18 mouse cellular contexts compared by ENCODE assay signal in genomic region chr4:40818421-40818820, GRCm38 (mm10). TPM values are rescaled to one million over a fixed set of nuclear protein-coding genes. Genes with fewer than 3 reads are reported as not detected.
DNase-seq lines count a peak whose midpoint lies in the region; ATAC-seq lines count a peak whose summit lies in the region.
"Had no signal": no experiment of that assay in that cellular context is flagged by ENCODE, and none has a peak within 500 bp of the region (broad histone marks: within the 10 kb centered on the region; RNA-seq: fewer than 3 reads in every experiment).

No protein-coding gene starts in this region.

- DNase-seq in heart, adult 11 months: peak; percentile 87
- no peak for DNase-seq in kidney, postnatal 14 days
- DNase-seq in cerebellum, adult 18-20 months: no peak
- DNase-seq in right cerebral cortex, postnatal 36 days (ENCODE audit: low spot score in 2 of 2): no peak
- DNase-seq: B cell, adult 2 months; cerebellum, adult 11-12 months; heart, postnatal 14 days; kidney, adult 11 months had no signal

- no peaks in the 10 kb centered on the region for H3K27me3 ChIP-seq in heart, embryonic 11.5 days (ENCODE audit: control insufficient read depth, insufficient read depth, low read length)
- H3K27me3 ChIP-seq in kidney, embryonic 16.5 days (ENCODE audit: insufficient read depth, low read length): no peaks in the 10 kb centered on the region
- H3K27me3 ChIP-seq in lung, embryonic 15.5 days: no peaks in the 10 kb centered on the region
- H3K27me3 ChIP-seq: embryonic facial prominence, embryonic 15.5 days; forebrain, embryonic 12.5 days; hindbrain, embryonic 15.5 days; limb, embryonic 12.5 days; midbrain, embryonic 12.5 days had no signal

- 62% methylated on average over 6 of the region's 6 CpGs for WGBS in heart, embryonic 11.5 days (ENCODE audit: insufficient replicate concordance)
- 33% methylated on average over 6 of the region's 6 CpGs for WGBS in kidney, embryonic 16.5 days
- 44% methylated on average over 6 of the region's 6 CpGs for WGBS in lung, embryonic 15.5 days

- no peak overlapping the region for H3K4me2 ChIP-seq in heart, embryonic 11.5 days
- no peak overlapping the region for H3K4me2 ChIP-seq in kidney, embryonic 16.5 days (replicated peaks; ENCODE audit: low read depth, low read length)
- H3K4me2 ChIP-seq in lung, embryonic 15.5 days: no peak overlapping the region
- H3K4me2 ChIP-seq: embryonic facial prominence, embryonic 15.5 days; forebrain, embryonic 12.5 days; hindbrain, embryonic 15.5 days; limb, embryonic 12.5 days; midbrain, embryonic 12.5 days had no signal

- H3K36me3 ChIP-seq in heart, embryonic 11.5 days (ENCODE audit: control insufficient read depth, insufficient read depth, low read length): 0 out of 2 replicates have a peak, but pooled peaks cover 2% of the 10 kb centered on the region
- peaks cover 11% of the 10 kb centered on the region for H3K36me3 ChIP-seq in kidney, embryonic 16.5 days (ENCODE audit: insufficient read depth, low read length)
- H3K36me3 ChIP-seq in lung, embryonic 15.5 days: peaks cover 29% of the 10 kb centered on the region; the same call in 1 of the 2 replicates

- H3K4me3 ChIP-seq in heart, embryonic 11.5 days (ENCODE audit: low read depth, low read length): no peak overlapping the region
- no peak overlapping the region for H3K4me3 ChIP-seq in kidney, embryonic 16.5 days (ENCODE audit: low read length)
- H3K4me3 ChIP-seq in lung, embryonic 15.5 days: no peak overlapping the region
- H3K4me3 ChIP-seq: embryonic facial prominence, embryonic 15.5 days; forebrain, embryonic 12.5 days; hindbrain, embryonic 15.5 days; limb, embryonic 12.5 days; midbrain, embryonic 12.5 days had no signal

- no peaks in the 10 kb centered on the region for H3K9me3 ChIP-seq in heart, embryonic 11.5 days (replicated peaks; ENCODE audit: control insufficient read depth, low read length)
- H3K9me3 ChIP-seq in kidney, embryonic 16.5 days (ENCODE audit: low read length): no peaks in the 10 kb centered on the region
- H3K9me3 ChIP-seq in lung, embryonic 15.5 days: no peaks in the 10 kb centered on the region
- H3K9me3 ChIP-seq: embryonic facial prominence, embryonic 15.5 days; forebrain, embryonic 12.5 days; hindbrain, embryonic 15.5 days; limb, embryonic 12.5 days; midbrain, embryonic 12.5 days had no signal

- H3K4me1 ChIP-seq in heart, embryonic 11.5 days (ENCODE audit: control insufficient read depth, insufficient read depth, low read length): peaks cover 41% of the 10 kb centered on the region
- peaks cover 23% of the 10 kb centered on the region for H3K4me1 ChIP-seq in kidney, embryonic 16.5 days (ENCODE audit: insufficient read depth, low read length)
- peaks cover 25% of the 10 kb centered on the region for H3K4me1 ChIP-seq in lung, embryonic 15.5 days
- H3K4me1 ChIP-seq: hindbrain, embryonic 15.5 days; limb, embryonic 12.5 days had no signal

- H3K9ac ChIP-seq in heart, embryonic 11.5 days (ENCODE audit: low read depth, low read length): no peak overlapping the region
- H3K9ac ChIP-seq in kidney, embryonic 16.5 days (replicated peaks; ENCODE audit: low read length): no peak overlapping the region
- H3K9ac ChIP-seq in lung, embryonic 15.5 days: no peak overlapping the region
- H3K9ac ChIP-seq: embryonic facial prominence, embryonic 15.5 days; forebrain, embryonic 12.5 days; hindbrain, embryonic 15.5 days; limb, embryonic 12.5 days; liver, embryonic 14.5 days; midbrain, embryonic 12.5 days had no signal

- no peak for ATAC-seq in heart, embryonic 11.5 days (replicated peaks; ENCODE audit: insufficient number of reproducible peaks, low FRiP score, low TSS enrichment)
- ATAC-seq in kidney, embryonic 16.5 days (ENCODE audit: low FRiP score, low TSS enrichment): peak; percentile 68; the same call in 1 of the 2 replicates
- ATAC-seq in lung, embryonic 15.5 days (ENCODE audit: borderline replicate concordance, extremely low read depth, low FRiP score, low TSS enrichment): peak; percentile 47
- ATAC-seq in megakaryocyte-erythroid progenitor cell, adult 5-6 weeks (replicated peaks; ENCODE audit: low FRiP score, low TSS enrichment, poor library complexity, severe bottlenecking): peak; percentile 67

- no peak overlapping the region for H3K27ac ChIP-seq in heart, embryonic 11.5 days (ENCODE audit: low read depth, low read length)
- H3K27ac ChIP-seq in kidney, embryonic 16.5 days (ENCODE audit: low read length): no peak overlapping the region
- H3K27ac ChIP-seq in lung, embryonic 15.5 days: peak overlapping the region; percentile 57
- H3K27ac ChIP-seq: embryonic facial prominence, embryonic 15.5 days; forebrain, embryonic 12.5 days; hindbrain, embryonic 15.5 days; limb, embryonic 12.5 days; liver, embryonic 14.5 days; midbrain, embryonic 12.5 days had no signal

RNA-seq across cellular contexts. Expression of gene B4galt1, which starts 35.4 kb away (rescaled TPM):
- 43.9 and 50.2 TPM in 2 replicates for polyA plus RNA-seq in heart, embryonic 11.5 days (2014; fragmentation: Nextera tagmentation; extraction: Ambion mirVana)
- polyA plus RNA-seq in kidney, embryonic 16.5 days (2015; fragmentation: Nextera tagmentation; extraction: Ambion mirVana): 47.5 and 48.0 TPM in 2 replicates
- polyA plus RNA-seq in lung, embryonic 15.5 days (2015; fragmentation: Nextera tagmentation; extraction: Ambion mirVana): 70.0 and 74.5 TPM in 2 replicates
- 30.8 and 35.1 TPM in 2 replicates for total RNA-seq in megakaryocyte-erythroid progenitor cell, adult 5-6 weeks (2014; fragmentation: Nextera tagmentation)
- 14.4 and 20.5 TPM in 2 replicates for total RNA-seq in megakaryocyte-erythroid progenitor cell, adult 5-6 weeks (2017)
